Mouse (Mus musculus): ENCODE data around the gene Rpl27.
"Not testable (repeated sequence)": the region's sequence is repeated elsewhere in the genome, so short reads cannot be mapped to it uniquely, and the experiment has no call there.

Rpl27 gene

DNA sequence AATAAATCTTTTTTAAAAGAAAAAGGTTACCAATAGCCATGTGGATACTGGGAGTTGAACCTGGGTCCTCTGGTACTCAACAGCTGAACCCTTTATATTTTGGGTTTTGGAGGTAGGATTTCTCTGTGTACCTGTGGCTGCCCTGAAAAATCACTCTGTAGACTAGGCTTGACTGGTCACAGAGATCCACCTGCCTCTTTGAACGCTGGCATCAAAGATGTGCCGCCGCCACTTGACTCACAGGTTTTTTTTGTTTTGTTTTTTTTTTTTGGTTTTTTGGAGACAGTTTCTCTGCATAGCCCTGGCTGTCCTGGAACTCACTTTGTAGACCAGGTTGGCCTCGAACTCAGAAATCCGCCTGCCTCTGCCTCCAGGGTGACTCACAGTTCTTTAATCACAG is 5.7 kb downstream of the Rpl27 start:
- DNase-seq (ENCODE audit: low read depth, low spot score) = no peak

DNA sequence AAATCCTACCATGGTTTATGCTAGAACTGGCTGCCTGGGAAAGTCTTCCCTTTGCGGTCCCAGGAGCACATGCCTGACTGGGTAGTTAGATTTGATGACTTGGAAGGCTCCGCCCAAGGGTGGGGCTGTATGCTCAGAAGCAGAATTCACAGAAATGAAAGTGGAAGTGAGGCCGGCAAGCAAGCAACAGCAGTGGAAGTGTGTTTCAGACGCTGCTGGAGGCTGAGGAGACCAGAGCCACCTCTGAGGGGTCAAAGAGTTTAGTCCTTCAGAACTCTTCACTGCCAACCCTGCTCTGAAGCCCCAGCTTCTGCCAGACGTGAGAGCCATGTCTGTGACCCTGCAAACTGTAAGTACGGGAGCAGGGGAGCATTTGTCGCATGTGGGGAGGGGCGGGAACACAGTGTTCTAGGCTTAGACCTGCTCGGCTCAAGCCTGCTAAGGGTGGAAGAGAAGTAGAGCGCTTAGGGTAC is 6.2 kb downstream of the Rpl27 start, which contains the start of gene Ifi35:
Gene Ifi35, plus strand, starts transcription at position 134 of the 473 bp plus-strand sequence.
- DNase-seq (ENCODE audit: low read depth, low spot score) = peak; percentile 94

DNA sequence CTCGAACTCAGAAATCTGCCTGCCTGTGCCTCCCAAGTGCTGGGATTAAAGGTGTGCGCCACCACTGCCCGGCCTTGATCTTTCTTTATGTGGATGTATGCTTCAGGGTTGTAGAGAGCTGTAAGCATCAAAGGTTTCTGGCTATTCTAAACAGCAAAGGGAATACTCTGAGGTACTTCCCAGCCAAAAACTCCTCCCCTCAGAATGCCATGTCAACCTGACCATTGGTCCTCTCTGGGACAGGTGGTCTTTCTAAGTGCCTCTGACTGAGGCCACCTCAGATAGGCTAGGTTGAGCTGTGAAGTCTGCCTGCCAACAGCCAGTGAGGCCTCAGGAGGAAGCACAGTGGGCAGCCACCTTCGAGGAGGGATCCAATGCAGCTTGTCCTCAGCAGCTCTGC is 6.8 kb downstream of the Rpl27 start:
- DNase-seq (ENCODE audit: low read depth, low spot score) = peak; percentile 82

DNA sequence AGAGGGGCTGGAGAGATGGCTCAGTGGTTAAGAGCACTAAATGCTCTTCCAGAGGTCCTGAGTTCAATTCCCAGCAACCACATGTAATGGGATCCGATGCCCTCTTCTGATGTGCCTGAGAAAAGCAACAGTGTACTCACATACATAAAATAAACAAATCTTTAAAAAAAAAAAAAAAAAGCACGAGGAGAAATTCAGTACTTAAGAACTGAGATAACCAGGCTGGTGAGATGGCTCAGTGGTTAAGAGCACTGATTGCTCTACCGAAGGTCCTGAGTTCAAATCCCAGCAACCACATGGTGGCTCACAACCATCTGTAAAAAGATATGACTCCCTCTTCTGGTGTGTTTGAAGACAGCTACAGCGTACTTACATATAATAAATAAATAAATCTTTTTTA is 7.5 kb downstream of the Rpl27 start:
- DNase-seq (ENCODE audit: low read depth, low spot score) = not testable (repeated sequence)

DNA sequence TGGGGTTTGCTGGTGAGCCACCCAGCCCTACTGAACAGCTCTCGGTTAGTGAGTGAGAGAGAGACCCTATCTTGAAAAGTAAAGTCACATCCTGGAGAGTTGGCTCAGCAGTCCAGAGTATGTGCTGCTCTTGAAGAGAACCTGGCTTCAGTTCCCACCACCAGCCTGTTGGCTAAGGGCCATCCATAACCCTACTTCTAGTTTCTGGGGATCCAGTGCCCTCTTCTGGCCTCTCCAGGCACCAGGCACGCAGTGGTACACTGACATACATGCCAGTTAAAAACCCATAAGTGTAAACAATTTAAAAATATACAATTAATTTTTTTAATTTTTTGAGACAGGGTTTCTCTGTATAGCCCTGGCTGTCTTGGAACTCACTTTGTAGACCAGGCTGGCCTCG is 8.3 kb downstream of the Rpl27 start:
- DNase-seq (ENCODE audit: low read depth, low spot score) = peak; percentile 69

DNA sequence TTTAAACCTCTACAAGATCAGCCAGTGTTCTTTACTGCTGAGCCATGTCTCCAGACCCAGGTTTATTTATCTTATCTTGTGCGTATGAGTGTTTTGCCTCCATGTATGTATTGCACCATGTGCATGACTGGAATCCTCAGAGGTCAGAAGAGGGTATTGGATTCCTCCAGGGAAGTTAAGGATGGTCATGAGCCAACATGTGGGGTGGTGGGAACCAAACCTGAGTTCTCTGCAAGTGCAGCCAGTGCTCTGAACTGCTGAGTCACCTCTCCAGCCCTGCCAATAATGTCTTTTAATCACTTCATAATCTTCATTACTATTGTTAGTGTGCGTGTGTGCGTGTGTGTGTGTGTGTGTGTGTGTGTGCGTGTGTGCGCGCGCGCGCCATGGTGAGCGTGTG is 9.4 kb downstream of the Rpl27 start:
- DNase-seq (ENCODE audit: low read depth, low spot score) = no peak

DNA sequence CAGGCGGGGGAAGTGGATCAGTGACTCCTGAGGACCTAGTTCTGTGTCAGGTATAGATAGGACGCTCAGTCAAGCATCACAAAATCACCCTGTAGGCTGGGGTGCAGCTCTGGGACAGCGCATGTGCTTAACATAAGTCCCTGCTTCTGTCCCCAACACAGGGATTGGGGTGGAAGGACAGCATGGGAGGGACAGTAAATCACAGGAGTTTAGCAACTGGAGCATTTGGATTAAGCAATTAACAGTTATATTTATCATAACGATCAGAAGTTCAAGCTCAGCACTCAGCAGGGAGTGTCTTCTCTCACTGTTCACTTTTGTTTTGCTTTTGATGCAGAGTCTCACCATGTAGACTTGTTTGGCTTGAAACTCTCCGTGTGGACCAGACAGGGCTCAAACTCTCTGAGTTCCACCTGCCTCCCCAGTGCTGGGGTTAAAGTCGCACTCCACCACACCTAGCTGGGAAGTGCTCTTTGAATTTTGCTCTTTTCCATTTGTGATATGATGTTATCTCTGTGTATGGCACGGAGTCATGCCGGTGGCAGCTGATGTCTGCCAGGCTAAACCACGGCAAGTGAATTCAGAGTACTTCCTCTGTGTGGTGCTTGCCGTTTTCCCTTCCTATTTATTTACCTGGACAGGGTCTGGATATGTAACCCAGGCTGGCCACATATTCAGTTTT is 10.1 kb downstream of the Rpl27 start:
- DNase-seq (ENCODE audit: low read depth, low spot score) = no peak

DNA sequence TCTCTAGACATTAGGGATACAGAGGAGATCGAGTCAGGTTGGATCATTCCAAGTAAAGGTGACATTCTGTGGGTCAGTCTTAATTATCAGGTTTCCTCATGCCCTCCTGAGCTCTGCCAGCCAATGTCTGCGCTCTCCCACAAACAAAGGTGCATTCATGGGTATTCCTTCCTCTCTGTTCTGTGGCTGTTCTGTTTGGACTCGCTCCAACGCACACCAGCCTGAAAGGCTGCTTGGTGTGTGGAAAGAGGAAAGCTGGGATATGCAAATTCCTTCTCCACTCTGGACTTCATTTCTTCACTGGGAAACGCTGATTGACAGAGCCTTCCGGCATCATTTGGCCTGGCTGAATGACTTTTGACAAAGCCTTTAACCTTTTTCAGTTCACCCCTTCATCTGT is 12.6 kb downstream of the Rpl27 start:
- DNase-seq (ENCODE audit: low read depth, low spot score) = no peak

DNA sequence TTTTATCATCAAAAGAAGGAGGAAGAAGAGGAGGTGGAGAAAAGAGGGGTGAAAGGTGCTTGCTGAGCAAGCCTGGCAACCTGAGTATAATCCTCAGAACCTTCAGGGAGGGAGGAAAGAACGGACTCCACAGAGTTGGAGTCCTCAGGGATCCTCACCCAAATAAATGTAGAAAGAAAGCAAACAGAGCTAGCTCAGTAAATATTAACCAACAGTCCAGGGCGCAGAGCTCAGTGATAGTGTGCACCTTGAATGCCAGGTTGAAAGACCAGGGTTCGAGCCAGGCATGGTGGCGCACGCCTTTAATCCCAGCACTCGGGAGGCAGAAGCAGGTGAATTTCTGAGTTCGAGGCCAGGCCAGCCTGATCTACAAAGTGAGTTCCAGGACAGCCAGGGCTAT is 13.5 kb downstream of the Rpl27 start:
- DNase-seq (ENCODE audit: low read depth, low spot score) = no peak

DNA sequence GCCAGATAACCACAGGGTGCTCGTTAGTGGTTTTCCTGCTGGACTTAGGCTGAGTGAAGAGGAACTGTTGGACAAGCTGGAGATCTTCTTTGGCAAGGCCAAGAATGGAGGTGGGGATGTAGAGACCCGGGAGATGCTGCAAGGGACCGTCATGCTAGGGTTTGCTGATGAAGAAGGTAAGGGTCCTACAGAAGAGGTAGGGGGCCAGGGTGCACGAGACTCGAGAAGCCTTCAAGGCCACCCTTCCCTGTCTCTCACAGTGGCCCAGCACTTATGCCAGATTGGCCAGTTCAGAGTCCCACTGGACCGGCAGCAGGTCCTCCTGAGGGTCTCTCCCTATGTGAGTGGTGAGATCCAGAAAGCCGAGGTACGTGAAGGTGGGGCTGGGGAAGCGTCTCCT is 15.5 kb downstream of the Rpl27 start:
- no peak for DNase-seq (ENCODE audit: low read depth, low spot score)

DNA sequence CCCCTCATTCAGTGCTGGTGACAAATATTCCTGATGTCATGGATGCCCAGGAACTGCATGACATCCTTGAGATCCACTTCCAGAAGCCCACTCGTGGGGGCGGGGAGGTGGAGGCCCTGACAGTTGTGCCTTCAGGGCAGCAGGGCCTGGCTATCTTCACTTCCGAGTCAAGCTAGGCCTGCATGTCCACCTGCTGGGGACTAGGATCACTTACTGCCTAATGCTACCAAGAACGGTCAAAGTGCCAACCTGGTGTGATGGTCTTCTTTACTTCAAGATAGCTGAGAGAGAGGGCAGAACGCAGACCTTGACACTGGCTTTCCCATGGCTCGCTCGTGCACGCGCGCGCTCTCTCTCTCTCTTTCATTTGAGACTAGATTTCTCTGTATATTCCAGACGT is 16.1 kb downstream of the Rpl27 start:
- DNase-seq (ENCODE audit: low read depth, low spot score) = no peak

DNA sequence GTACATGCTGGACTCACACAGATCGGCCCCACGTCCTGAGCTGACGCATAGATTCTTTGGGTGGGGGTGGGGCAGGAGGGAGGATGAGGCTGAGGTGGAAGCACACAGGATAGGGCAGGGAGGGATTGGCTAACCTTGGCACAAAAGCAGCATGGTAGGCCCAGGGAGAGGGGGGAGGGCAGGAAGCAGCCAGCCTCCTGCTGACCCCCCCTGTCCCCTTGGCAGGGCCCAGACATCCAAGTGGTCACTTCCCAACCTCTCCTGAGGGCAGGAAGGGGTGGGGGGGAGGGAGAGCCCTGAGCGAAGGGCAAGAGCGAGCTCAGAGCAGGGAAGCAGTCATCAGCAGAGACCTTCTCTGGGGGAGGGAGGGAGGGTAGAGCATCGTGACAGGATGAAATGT is 17.6 kb downstream of the Rpl27 start:
- no peak for DNase-seq (ENCODE audit: low read depth, low spot score)

DNA sequence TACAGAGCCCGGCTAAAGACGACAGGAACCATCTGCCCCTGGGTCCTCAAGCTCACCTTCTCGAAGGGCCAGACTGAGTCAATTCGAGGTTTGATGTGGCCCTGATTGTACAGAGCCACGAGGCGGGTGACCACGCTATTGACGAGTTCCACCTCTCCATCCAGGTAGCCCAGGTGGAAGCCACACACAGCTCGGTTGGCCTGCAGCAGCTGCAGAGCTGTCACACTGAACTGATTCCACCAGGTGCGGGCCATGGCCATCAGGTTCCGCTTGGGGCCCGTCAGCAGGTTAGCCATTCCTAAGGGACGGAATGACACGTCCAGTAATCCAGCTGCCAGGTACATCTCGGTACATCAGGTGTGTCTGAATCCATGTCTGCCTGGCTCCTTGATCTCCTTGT is 18.2 kb downstream of the Rpl27 start:
- no peak for DNase-seq (ENCODE audit: low read depth, low spot score)

DNA sequence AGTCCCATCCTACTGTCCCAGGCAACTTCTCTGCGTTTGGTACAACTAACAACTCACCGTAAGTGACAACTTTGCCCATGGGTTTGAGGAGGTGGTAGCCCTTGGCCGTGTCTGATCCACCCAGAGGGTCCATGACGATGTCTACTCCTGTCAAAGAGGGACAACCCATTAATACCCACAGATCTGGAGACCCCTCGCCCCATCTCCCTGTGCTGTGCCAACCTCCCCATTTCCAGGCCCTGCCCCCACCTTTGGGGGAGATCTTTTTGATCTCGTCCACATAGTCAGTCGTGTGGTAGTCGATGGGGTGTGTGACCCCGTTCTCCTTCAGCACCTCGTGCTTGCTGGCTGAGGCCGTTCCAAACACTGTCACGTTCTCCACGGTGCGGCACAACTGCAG is 20.0 kb downstream of the Rpl27 start:
- DNase-seq (ENCODE audit: low read depth, low spot score) = no peak

DNA sequence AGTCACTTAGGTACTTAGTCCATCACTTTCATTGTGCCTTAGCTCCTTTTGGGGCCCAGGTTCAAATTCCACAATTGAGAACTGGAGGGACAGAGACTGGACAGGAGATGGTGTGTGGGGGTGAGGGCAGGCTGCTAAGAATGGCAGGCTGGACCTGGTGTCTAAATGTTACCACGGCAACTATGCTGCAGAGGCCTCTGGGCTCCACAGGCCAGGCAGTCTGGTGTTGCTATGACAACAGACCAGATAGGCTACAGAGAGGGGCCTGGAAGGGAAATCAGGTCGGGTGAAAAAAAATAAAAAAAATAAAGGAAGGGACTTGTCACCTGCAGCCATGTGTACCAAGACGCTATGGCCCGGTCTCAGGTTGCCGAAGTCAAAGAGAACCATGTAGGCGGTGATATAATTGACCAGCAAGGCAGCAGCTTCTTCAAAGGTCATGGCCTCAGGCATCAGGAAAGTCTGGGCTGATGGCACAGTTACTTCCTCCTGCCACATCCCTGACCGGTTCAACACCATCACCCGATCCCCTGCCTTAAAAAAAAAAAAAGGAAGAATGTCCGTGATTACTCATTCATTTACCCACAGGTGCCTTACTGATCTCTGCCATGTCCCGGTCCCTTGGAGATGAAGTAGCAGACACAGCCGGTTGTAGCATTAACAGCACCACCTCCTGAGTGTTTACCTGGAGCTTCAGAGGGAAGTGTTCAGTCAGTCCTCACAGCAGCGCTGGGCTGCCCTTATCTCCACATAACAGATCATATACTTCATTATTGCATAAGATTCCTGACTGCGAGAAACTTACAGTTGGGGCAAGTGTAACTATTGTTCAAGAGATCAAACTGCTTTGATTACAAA is 20.7 kb downstream of the Rpl27 start:
- DNase-seq (ENCODE audit: low read depth, low spot score) = peak; percentile 80

DNA sequence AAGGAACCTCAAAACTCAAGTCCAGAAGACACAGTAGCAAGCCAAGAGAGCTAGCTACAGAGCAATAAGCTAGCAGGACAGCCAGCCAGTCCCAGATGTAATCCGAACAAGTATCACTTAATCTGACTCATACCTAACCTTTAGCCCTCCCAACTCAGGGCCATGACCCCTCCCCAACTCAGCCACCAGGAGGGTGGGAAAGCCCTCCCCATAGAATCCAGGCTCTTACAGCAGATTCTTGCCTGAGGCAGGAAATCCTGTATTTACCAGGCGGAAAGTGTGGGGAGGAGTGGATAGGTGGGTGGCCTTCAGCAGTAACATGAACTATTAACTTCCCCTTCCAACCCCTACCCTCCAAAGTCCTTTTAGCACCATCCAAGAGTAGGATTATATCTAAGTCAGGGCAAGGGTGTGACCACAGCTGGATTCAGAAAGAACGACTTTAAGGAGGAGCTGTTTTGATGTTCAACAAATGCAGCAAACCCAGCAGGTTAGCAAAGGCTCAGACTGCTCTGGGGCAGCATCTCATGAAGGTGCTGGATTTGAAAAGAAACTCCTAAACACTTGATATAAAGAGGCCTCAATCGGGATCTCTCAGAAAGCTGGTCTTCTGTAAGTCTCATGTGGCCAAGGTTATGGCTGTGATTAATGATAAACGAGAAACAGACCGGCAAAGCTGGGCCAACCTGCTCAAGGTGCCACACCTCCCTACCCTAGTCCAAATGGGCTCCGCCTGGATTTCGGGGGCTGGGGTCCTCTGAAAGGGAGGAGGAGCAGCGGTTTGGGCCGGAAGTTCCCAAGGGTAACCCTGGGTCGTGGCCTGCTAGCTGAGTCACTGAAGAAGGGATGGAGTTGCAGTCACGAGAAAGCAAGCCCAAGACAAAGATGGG is 22.4 kb downstream of the Rpl27 start, which contains the start of gene Rnd2:
Gene Rnd2, plus strand, starts transcription at position 789 of the 890 bp plus-strand sequence.
- DNase-seq (ENCODE audit: low read depth, low spot score) = no peak

DNA sequence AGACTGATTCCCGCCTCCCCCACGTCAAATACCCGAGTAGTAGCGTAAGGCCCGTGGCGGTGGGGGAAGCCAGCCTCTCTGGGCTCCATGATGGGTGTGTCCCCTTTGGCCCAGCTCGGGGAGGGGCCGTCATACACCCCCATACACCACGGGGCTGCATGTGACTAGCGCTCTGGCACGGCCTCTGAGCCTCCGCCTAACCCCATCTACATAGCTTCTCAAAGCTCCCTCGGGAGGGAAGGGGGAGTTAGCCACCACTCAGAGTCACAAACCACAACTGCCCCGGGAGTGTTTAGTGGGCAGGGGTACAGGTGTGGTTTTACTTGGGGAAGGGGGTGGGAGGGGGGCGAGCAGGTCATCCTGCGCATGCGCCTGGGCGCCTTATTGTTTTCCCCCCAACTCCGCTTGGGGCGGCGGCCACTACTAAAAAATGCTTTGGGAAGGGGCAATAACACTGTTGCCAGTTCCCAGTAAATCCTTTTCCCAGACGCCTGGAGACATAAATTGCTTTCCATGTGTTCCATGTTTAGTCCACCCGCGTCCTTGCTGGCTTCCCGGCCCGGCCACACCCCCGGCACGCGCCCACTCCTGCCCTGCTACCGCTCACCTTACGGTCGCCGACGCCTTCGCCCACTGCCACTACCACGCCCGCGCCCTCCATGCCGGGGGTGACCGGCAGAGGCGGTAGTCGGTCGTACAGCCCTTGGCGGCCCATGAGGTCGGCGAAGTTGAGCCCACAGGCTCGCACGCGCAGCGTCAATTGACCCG is 23.2 kb downstream of the Rpl27 start:
- DNase-seq (ENCODE audit: low read depth, low spot score) = peak; percentile 73

DNA sequence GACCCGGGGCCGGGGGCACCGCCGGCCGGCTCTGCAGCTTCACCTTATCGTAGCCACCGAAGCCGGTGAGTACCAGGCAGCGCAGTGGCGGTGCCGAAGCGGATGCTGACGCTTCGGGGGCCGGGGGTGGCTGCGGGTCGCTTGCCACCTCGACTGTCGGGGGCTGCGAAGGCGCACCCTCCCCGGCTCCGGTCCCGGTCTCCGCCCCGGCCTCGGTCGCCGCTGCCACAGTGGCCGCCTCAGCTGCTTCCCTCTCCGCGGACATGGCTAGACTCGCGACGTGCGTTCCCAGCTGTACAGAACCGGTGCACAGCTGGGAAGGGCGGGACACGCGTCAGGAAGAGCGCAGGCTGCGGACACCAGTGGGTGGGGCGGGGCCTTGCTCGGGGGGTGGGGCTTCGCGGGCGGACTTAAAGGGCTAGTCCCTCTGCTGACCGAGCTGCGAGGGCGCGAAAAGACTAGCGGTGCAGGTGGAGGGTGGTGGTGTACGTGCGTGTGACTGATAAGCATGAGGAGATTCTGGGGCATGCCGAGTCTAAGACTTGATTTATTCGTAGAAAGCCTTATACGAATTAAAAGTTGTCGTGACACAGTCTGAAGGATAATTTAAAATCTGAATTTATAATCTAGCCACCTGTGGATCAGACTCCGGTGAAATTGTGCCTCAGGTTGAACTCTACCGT is 23.9 kb downstream of the Rpl27 start, which contains the start of gene Vat1:
Gene Vat1, minus strand, starts transcription at position 362 of the 683 bp plus-strand sequence.
- DNase-seq (ENCODE audit: low read depth, low spot score) = peak; percentile 85

DNA sequence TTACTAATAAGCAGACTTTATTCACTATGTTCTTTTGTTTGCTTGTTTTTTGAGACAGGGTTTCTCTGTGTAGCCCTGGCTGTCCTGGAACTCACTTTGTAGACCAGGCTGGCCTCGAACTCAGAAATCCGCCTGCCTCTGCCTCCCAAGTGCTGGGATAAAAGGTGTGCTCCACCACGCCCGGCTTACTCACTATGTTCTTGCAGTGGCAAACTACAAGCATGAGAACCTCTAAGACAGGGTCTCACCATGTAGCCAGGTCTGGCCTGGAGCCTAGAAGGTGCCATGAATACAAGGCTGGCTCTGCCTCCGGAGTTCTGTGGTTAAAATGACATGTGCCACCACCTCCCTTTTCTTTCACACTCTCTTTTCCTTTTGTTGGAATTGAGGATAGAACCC is 24.5 kb downstream of the Rpl27 start:
- peak; percentile 32 for DNase-seq (ENCODE audit: low read depth, low spot score)

Data from A20 (cell line).